11 mouse cellular contexts compared by ENCODE assay signal in the genomic region with DNA sequence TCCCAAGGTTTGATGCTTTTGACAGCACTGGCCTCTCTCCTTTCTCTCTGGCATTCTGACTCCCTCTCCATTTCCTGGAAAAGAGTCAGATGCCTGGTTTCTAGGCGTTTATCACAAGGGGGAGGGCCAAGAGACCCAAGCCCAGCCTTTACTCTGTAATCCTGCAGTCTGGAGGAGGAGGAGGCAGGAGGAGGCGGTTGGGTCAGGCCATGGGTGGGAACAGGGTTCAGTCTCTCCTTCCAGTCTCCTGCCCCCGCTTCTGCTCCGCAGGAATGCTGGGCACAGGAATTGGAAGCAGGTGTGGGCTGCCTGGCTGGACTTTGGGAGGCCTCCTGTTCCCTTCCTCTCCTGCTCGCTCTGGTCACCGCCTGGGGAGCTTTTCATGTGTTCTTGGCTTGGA. TPM values are rescaled to one million over a fixed set of nuclear protein-coding genes. Genes with fewer than 3 reads are reported as not detected.
DNase-seq lines count a peak whose midpoint lies in the region; ATAC-seq and TF ChIP-seq lines count a peak whose summit lies in the region.
"Had no signal": no experiment of that assay in that cellular context is flagged by ENCODE, and none has a peak within 500 bp of the region (broad histone marks: within the 10 kb centered on the region; RNA-seq: fewer than 3 reads in every experiment).

No protein-coding gene starts in this region.

- H3K9me3 ChIP-seq in kidney, postnatal 0 days (replicated peaks; ENCODE audit: low read length) = no peaks in the 10 kb centered on the region
- no peaks in the 10 kb centered on the region for H3K9me3 ChIP-seq in heart, embryonic 12.5 days (replicated peaks)
- no peaks in the 10 kb centered on the region for H3K9me3 ChIP-seq in lung, embryonic 15.5 days

- TF ChIP-seq CTCF in kidney, postnatal 0 days (IDR thresholded peaks at IDR 0.05; ENCODE audit: low read depth) = no peak

- 0 out of 2 replicates have a peak, but pooled peaks have one; percentile 38 for ATAC-seq in kidney, postnatal 0 days (replicated peaks; ENCODE audit: low FRiP score, low read depth)
- ATAC-seq in heart, embryonic 12.5 days (ENCODE audit: insufficient number of reproducible peaks, low FRiP score) = 0 out of 2 replicates have a peak, but pooled peaks have one; percentile 19
- ATAC-seq in lung, embryonic 15.5 days (ENCODE audit: borderline replicate concordance, extremely low read depth, low FRiP score, low TSS enrichment) = no peak
- ATAC-seq: forebrain, embryonic 16.5 days; Patski had no signal

- H3K27me3 ChIP-seq in kidney, postnatal 0 days (ENCODE audit: insufficient read depth, low read length) = no peaks in the 10 kb centered on the region
- H3K27me3 ChIP-seq in heart, embryonic 12.5 days (replicated peaks) = no peaks in the 10 kb centered on the region
- H3K27me3 ChIP-seq in lung, embryonic 15.5 days = no peaks in the 10 kb centered on the region
- H3K27me3 ChIP-seq: Patski had no signal

- WGBS in kidney, postnatal 0 days = 18% methylated on average over 6 of the region's 6 CpGs
- WGBS in heart, embryonic 12.5 days = 19% methylated on average over 6 of the region's 6 CpGs
- 31% methylated on average over 6 of the region's 6 CpGs for WGBS in lung, embryonic 15.5 days

- peak; percentile 29 for DNase-seq in adrenal gland, adult 2 months
- no peak for DNase-seq in adrenal gland, adult 8-10 months
- DNase-seq in kidney, postnatal 0 days (ENCODE audit: low spot score) = peak; percentile 66
- no peak for DNase-seq in kidney, adult 8-10 months
- DNase-seq in thymus, postnatal 10 days (ENCODE audit: low spot score in 2 of 2) = no peak
- DNase-seq in thymus, postnatal 14 days = no peak

- no peaks in the 10 kb centered on the region for H3K36me3 ChIP-seq in kidney, postnatal 0 days (ENCODE audit: insufficient read depth, low read length)
- no peaks in the 10 kb centered on the region for H3K36me3 ChIP-seq in heart, embryonic 12.5 days
- H3K36me3 ChIP-seq in lung, embryonic 15.5 days = no peaks in the 10 kb centered on the region

- H3K4me2 ChIP-seq in kidney, postnatal 0 days (ENCODE audit: low read length) = no peak overlapping the region
- peak overlapping the region; percentile 13 for H3K4me2 ChIP-seq in heart, embryonic 12.5 days
- H3K4me2 ChIP-seq in lung, embryonic 15.5 days = no peak overlapping the region

- peaks cover 53% of the 10 kb centered on the region for H3K4me1 ChIP-seq in kidney, postnatal 0 days (replicated peaks; ENCODE audit: insufficient read depth, low read length)
- peaks cover 77% of the 10 kb centered on the region for H3K4me1 ChIP-seq in heart, embryonic 12.5 days (replicated peaks)
- peaks cover 79% of the 10 kb centered on the region for H3K4me1 ChIP-seq in lung, embryonic 15.5 days

- H3K27ac ChIP-seq in kidney, postnatal 0 days = peak overlapping the region; percentile 65
- H3K27ac ChIP-seq in heart, embryonic 12.5 days (ENCODE audit: poor library complexity, severe bottlenecking) = peak overlapping the region; percentile 80
- peak overlapping the region; percentile 35; the same call in 1 of the 2 replicates for H3K27ac ChIP-seq in lung, embryonic 15.5 days
- H3K27ac ChIP-seq: liver, embryonic 14.5 days had no signal

- H3K9ac ChIP-seq in kidney, postnatal 0 days (ENCODE audit: low read depth, low read length) = no peak overlapping the region
- no peak overlapping the region for H3K9ac ChIP-seq in heart, embryonic 12.5 days
- H3K9ac ChIP-seq in lung, embryonic 15.5 days = no peak overlapping the region
- H3K9ac ChIP-seq: liver, embryonic 14.5 days had no signal

- no peak overlapping the region for H3K4me3 ChIP-seq in kidney, postnatal 0 days (replicated peaks; ENCODE audit: low read depth, low read length)
- H3K4me3 ChIP-seq in heart, embryonic 12.5 days = no peak overlapping the region
- no peak overlapping the region for H3K4me3 ChIP-seq in lung, embryonic 15.5 days

RNA-seq across cellular contexts. Expression of a gene that starts 7.3 kb away (rescaled TPM):
- total RNA-seq in adrenal gland, adult 2 months (2021) = 10 to 100 TPM; 24.8 to 44.6 TPM
- 73.5 and 81.5 TPM in 2 replicates for polyA plus RNA-seq in adrenal gland, adult 2 months (2012; rRNA removed)
- 10 to 100 TPM; 20.4 to 28.6 (median 23.0) TPM for total RNA-seq in adrenal gland, adult 8-10 months (2022)
- polyA plus RNA-seq in kidney, postnatal 0 days (2015; fragmentation: Nextera tagmentation; extraction: Ambion mirVana) = 60.9 and 62.2 TPM in 2 replicates
- 57.4 and 62.4 TPM in 2 replicates for polyA plus RNA-seq in heart, embryonic 12.5 days (2016; fragmentation: Nextera tagmentation; extraction: Ambion mirVana)
- polyA plus RNA-seq in lung, embryonic 15.5 days (2015; fragmentation: Nextera tagmentation; extraction: Ambion mirVana) = 48.4 and 49.4 TPM in 2 replicates

RNA-seq across cellular contexts. Expression of a gene that starts 52.7 kb away (rescaled TPM):
- total RNA-seq in adrenal gland, adult 2 months (2021) = 10 to 100 TPM; 13.8 to 17.2 TPM
- polyA plus RNA-seq in adrenal gland, adult 2 months (2012; rRNA removed) = 38.1 and 38.4 TPM in 2 replicates
- total RNA-seq in adrenal gland, adult 8-10 months (2022) = 10 to 100 TPM; 19.9 to 32.9 (median 28.3) TPM
- polyA plus RNA-seq in kidney, postnatal 0 days (2015; fragmentation: Nextera tagmentation; extraction: Ambion mirVana) = 36.6 and 37.6 TPM in 2 replicates
- 24.0 and 24.7 TPM in 2 replicates for polyA plus RNA-seq in heart, embryonic 12.5 days (2016; fragmentation: Nextera tagmentation; extraction: Ambion mirVana)
- 30.1 and 30.3 TPM in 2 replicates for polyA plus RNA-seq in lung, embryonic 15.5 days (2015; fragmentation: Nextera tagmentation; extraction: Ambion mirVana)

RNA-seq across cellular contexts. Expression of a gene that starts 56.1 kb away (rescaled TPM):
- total RNA-seq in adrenal gland, adult 2 months (2021) = 10 to 100 TPM; 20.8 to 28.0 TPM
- 27.7 and 33.4 TPM in 2 replicates for polyA plus RNA-seq in adrenal gland, adult 2 months (2012; rRNA removed)
- total RNA-seq in adrenal gland, adult 8-10 months (2022) = 10 to 100 TPM; 23.4 to 45.6 (median 31.8) TPM
- polyA plus RNA-seq in kidney, postnatal 0 days (2015; fragmentation: Nextera tagmentation; extraction: Ambion mirVana) = 14.3 and 15.2 TPM in 2 replicates
- 15.2 and 15.5 TPM in 2 replicates for polyA plus RNA-seq in heart, embryonic 12.5 days (2016; fragmentation: Nextera tagmentation; extraction: Ambion mirVana)
- 19.6 and 20.2 TPM in 2 replicates for polyA plus RNA-seq in lung, embryonic 15.5 days (2015; fragmentation: Nextera tagmentation; extraction: Ambion mirVana)

Comparison
In these comparisons a context has a peak if more than half of its experiments do, and no peak if none do; other contexts are left out.
1. DNase-seq: peak in adrenal gland, adult 2 months (single experiment) and kidney, postnatal 0 days (single experiment); none in adrenal gland, adult 8-10 months (single experiment), kidney, adult 8-10 months (0 of 2), thymus, postnatal 10 days (0 of 2) and thymus, postnatal 14 days (single experiment).
2. Peak in every context shown above with its lines, with median percentiles within 50 percentile points of each other: H3K27ac ChIP-seq.